Mouse (Mus musculus) spleen, embryonic (tissue): ENCODE data around the gene Lrrk1.

Experiments used
- CTCF ChIA-PET: fragments of 350-600 bp; sonication (Branson Sonifier 250); formaldehyde crosslinking; loops from one replicate; lab custom pipeline; 2022; lab: Charles Lee

Lrrk1 gene

GRCm38 (mm10) chr7:66304993-66305713 lies 83.0 kb downstream of the Lrrk1 start:
- CTCF ChIA-PET: interaction anchor here (0.8 kb wide), 1 partner anchor 203 kb away, joined by 4 read pairs; no protein-coding TSS in a partner anchor

GRCm38 (mm10) chr7:66303922-66304660 lies 84.1 kb downstream of the Lrrk1 start:
- CTCF ChIA-PET: interaction anchor here (0.8 kb wide), 1 partner anchor 202 kb away, joined by 4 read pairs; no protein-coding TSS in a partner anchor

- CTCF ChIA-PET: interaction anchor here (0.5 to 1.2 kb wide), 5 partner anchors 45 to 659 kb away, joined by 3 to 5 read pairs (median 4); no protein-coding TSS in a partner anchor
Measured at GRCm38 (mm10) chr7:66301486-66301885, 86.7 kb downstream of the Lrrk1 start.

DNA sequence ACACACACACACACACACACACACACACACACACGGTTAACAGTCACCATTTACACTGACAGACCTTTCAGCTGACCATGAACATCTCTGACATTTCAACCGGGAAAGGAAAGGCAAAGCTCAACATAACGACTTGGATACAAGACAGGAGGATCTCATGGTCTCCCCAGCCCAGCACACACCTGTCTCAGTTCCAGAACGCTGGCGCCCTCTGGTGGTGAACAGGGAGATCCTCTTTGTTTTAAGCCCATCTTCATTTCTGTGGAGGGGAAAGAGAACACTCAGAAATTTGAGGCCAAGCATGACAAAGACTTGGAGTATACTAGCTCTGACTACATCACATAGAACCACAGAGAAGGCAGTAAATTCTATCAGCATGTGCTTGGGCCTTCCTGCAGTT lies 87.5 kb downstream of the Lrrk1 start:
- CTCF ChIA-PET: interaction anchor here (1.2 to 1.6 kb wide), 3 partner anchors 194 to 200 kb away, joined by 4 read pairs; no protein-coding TSS in a partner anchor

GRCm38 (mm10) chr7:66297656-66298021 lies 90.5 kb downstream of the Lrrk1 start:
- CTCF ChIA-PET: no interaction called here

- CTCF ChIA-PET: no interaction called here
Measured at GRCm38 (mm10) chr7:66296921-66297655, 91.1 kb downstream of the Lrrk1 start.

- CTCF ChIA-PET: interaction anchor here (0.6 kb wide), 1 partner anchor 735 kb away, joined by 5 read pairs; no protein-coding TSS in a partner anchor
Measured at GRCm38 (mm10) chr7:66292552-66293376, 95.4 kb downstream of the Lrrk1 start.

- CTCF ChIA-PET: no interaction called here
Measured at GRCm38 (mm10) chr7:66292010-66292409, 96.1 kb downstream of the Lrrk1 start.

GRCm38 (mm10) chr7:66282984-66283612 lies 105.1 kb downstream of the Lrrk1 start:
- CTCF ChIA-PET: interaction anchor here (0.6 kb wide), 1 partner anchor 25 kb away, joined by 3 read pairs; no protein-coding TSS in a partner anchor

DNA sequence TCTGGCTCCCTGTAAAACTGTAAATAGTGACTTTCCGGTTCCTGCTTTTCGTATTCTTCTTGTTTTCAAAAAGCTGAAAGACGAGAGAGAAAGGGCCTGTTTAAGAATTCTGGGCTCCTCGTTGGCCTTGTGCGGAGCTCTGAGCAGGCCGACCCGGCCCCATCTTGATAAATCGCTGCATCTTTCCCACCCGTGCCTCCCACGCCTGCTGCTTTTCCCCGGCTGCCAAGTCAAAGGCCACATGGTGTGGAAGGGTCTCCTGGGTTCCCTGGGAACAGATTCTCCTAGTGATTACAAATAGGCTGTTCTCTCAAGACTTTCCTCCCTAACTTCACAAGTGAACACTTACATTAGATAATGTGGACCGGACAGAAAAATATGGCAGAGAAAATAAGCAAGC lies 105.9 kb downstream of the Lrrk1 start:
- CTCF ChIA-PET: no interaction called here

GRCm38 (mm10) chr7:66278001-66278400 lies 110.1 kb downstream of the Lrrk1 start:
- CTCF ChIA-PET: no interaction called here

GRCm38 (mm10) chr7:66273494-66273893 lies 114.7 kb downstream of the Lrrk1 start:
- CTCF ChIA-PET: no interaction called here

DNA sequence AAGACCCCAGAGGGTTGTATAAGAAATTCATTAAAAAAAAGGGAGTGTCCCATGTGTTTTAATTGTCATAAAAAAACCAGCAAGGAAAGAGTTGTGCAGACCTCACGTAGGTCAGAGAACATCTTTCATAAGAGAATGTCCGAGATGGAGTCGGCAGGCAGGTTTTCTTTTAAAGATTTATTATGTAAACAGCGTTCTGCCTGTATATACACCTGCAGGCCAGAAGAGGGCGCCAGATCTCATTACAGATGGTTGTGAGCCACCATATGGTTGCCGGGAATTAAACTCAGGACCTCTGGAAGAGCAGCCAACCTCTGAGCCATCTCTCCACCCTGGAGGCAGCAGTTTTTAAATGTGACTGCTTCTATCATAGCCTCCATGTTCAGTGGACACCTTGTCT lies 116.9 kb downstream of the Lrrk1 start:
- CTCF ChIA-PET: interaction anchor here (0.8 kb wide), 1 partner anchor 15 kb away, joined by 3 read pairs; no protein-coding TSS in a partner anchor

DNA sequence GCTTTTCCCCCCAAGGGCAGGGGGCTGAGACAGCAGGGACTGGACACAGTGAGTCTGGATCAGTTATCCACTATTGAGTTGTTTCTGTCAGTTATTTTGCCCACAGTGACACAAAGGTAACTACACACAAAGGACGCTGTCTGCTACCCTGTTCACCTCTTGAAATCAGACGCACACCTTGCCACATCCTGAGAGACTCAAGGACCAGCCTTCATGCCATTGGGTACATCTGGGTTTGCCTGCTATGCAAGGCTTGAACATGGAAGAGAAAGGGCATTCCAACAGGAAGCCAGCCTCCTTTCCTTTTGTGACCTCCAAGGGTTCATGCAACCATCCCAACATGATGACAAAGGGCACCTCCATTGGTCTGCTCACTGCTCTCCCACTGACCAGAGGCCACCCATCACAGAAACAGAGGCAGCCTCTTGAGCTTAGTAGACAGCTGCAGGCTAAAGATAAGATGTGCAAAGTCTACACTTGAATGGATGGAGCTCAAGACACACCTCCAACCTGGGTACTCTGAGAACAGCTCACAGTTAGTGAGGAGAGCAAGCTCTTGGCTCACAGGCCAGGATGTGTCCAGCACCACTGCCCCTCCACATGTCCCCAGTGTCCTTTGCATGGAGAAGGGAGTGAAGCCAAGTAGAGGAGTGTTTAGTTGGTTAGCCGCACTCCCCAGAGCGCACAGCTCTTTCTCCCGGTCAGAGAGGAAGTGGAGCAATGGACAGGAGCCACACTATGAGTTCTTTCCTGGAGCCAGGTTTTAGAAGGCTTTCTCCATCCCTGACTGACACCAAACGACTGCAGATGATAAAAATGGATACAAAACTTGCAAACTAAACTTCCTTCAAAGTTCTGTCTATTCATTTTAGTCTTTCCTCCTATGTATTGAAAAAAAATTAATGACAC lies 121.0 kb downstream of the Lrrk1 start:
- CTCF ChIA-PET: no interaction called here

GRCm38 (mm10) chr7:66263421-66263820 lies 124.7 kb downstream of the Lrrk1 start:
- CTCF ChIA-PET: no interaction called here

- CTCF ChIA-PET: no interaction called here
Measured at GRCm38 (mm10) chr7:66262570-66263156, 125.5 kb downstream of the Lrrk1 start.

DNA sequence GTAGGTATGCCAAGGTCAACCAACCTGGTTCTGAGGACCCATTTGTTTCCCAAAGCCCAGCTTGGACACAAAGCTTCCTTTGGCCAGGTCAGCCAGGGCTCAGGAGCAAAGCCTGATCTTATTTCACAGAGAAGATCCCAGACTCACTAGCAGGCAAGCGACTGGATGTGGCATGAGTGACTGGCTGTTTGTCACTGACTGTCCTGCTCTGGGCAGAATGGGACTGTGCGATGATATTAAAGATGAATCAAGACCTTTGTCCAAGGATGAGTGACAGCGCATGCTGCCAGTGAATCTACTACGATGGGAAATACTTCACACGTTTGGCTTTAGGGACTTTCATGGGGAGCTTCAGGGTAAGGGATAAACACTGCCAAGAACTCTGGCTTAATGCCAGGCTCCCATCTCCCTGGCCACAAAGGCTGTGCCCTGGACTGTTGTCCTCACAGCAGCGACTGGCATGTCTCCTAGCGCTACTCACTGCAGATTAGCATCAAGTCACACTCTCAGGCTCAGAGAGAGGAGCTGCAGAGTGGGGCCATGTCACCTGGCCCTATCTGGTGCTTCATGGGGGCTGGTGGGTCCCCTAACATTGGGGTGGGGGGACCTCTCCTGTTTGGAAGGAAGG lies 127.3 kb downstream of the Lrrk1 start:
- CTCF ChIA-PET: no interaction called here

GRCm38 (mm10) chr7:66260295-66260694 lies 127.9 kb downstream of the Lrrk1 start:
- CTCF ChIA-PET: no interaction called here
